Mouse (Mus musculus): ENCODE results near the gene Ifitm6. TPM values are rescaled to one million over a fixed set of nuclear protein-coding genes. Genes with fewer than 3 reads are reported as not detected.

Gene Ifitm6
- 17.2 and 25.7 TPM in 2 replicates for polyA plus RNA-seq (2012; rRNA removed; ENCODE audit: low replicate concordance)

GRCm38 (mm10) chr7:141017824-141018223 lies at the start of gene Ifitm6:
Ifitm6 (minus strand) TSS chr7:141017924.

DNA sequence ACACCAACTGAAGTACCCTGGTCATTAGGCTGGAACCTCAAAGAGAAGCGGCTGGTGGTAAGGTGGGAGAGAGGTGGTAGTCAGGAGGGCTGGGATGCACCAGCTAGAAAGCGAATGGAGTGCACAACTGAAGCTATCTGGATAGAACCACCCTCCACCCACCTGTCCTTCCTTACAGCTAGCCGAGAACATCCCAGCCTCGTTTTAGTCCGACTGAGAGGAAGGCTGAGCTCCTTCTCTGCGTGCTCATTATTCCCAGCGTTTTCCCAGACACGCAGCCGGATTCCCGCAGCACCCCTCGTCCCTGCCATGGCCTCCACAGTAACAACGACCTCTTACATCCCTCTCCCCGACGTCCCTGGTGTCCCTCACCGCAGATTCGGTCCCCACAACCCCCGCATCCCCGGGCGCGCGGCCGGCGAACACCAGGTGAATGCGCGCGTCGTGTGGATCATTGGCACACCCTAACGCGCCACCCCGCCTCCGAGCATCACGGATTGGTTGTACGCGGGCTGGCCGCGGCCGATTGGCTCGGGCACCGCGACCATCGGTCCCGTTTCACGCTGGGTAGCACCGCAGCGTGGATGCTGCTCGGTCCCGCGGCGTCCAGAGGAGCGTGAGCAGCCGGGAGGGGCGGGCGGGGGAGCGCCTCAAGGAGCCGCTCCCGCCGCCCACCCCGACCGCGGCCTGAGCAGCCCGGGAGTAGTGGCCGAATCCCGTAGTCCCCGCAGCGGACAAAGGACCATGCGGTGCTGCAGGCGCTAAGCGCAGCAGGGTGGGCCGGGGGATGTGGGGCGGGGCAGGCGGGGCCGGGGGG lies 42.9 kb upstream of the Ifitm6 start, which contains the start of gene B4galnt4:
TSS of gene B4galnt4 (plus strand) at position 679 of the 817 bp plus-strand sequence.

DNA sequence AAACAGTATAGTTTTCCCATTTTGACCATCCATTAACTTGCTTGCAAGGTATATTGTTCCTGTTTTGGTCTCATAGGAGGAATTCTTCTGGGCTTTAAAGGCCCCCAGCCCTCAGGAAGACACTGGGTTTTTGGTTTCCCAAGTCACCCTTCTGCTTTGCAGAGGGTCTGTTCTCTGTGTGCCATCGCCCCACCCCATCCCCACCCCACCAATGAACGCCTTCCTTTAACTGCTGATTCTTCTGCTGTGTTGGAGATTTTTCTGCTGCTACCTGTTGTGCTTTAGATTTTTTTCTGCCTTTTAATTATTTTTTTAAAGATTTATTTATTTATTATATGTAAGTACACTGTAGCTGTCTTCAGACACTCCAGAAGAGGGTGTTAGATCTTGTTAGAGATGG lies 11.1 kb upstream of the Ifitm6 start, which contains the start of gene Gm17387:
TSS of gene Gm17387 (plus strand) at position 301 of the 400 bp plus-strand sequence.

GRCm38 (mm10) chr7:141010593-141010992 lies 7.1 kb downstream of the Ifitm6 start, which contains the start of gene Ifitm3:
Ifitm3 (minus strand) TSS chr7:141010770.

GRCm38 (mm10) chr7:140966921-140967320 lies 50.8 kb downstream of the Ifitm6 start, which contains the start of gene Ifitm1:
Ifitm1 (plus strand) TSS chr7:140967221.

Other genes starting within 250 kb of the Ifitm6 start
- gene Syce1, start 230.1 kb downstream of the Ifitm6 start, polyA plus RNA-seq (2012; rRNA removed; ENCODE audit: low replicate concordance): 0.07 and 0.33 TPM in 2 replicates
- 0.15 TPM in 1 of 2 replicates, not detected in the other for gene Zfp941, start 195.7 kb downstream of the Ifitm6 start, polyA plus RNA-seq (2012; rRNA removed; ENCODE audit: low replicate concordance)
- gene Urah, start 182.9 kb downstream of the Ifitm6 start, polyA plus RNA-seq (2012; rRNA removed; ENCODE audit: low replicate concordance): 14.2 TPM in 1 of 2 replicates, not detected in the other
- gene Scgb1c1, start 172.4 kb downstream of the Ifitm6 start, polyA plus RNA-seq (2012; rRNA removed; ENCODE audit: low replicate concordance): not detected in 2 replicates
- gene Odf3, start 170.1 kb downstream of the Ifitm6 start, polyA plus RNA-seq (2012; rRNA removed; ENCODE audit: low replicate concordance): 0.11 TPM in 1 of 2 replicates, not detected in the other
- not detected in 2 replicates for gene Gm45785, start 161.6 kb downstream of the Ifitm6 start, polyA plus RNA-seq (2012; rRNA removed; ENCODE audit: low replicate concordance)
- gene Ric8a, start 161.0 kb downstream of the Ifitm6 start, polyA plus RNA-seq (2012; rRNA removed; ENCODE audit: low replicate concordance): 114 and 143 TPM in 2 replicates
- gene Bet1l, start 160.3 kb downstream of the Ifitm6 start, polyA plus RNA-seq (2012; rRNA removed; ENCODE audit: low replicate concordance): 37.8 and 39.1 TPM in 2 replicates
- gene Psmd13, start 136.0 kb downstream of the Ifitm6 start, polyA plus RNA-seq (2012; rRNA removed; ENCODE audit: low replicate concordance): 76.9 and 91.8 TPM in 2 replicates
- 30.7 and 38.8 TPM in 2 replicates for gene Sirt3, start 135.6 kb downstream of the Ifitm6 start, polyA plus RNA-seq (2012; rRNA removed; ENCODE audit: low replicate concordance)
- gene Cox8b, start 117.5 kb downstream of the Ifitm6 start, polyA plus RNA-seq (2012; rRNA removed; ENCODE audit: low replicate concordance): 147 and 450 TPM in 2 replicates
- gene Nlrp6, start 97.0 kb downstream of the Ifitm6 start, polyA plus RNA-seq (2012; rRNA removed; ENCODE audit: low replicate concordance): 0.87 TPM in 1 of 2 replicates, not detected in the other
- gene Pgghg, start 76.5 kb downstream of the Ifitm6 start, polyA plus RNA-seq (2012; rRNA removed; ENCODE audit: low replicate concordance): 55.4 and 73.1 TPM in 2 replicates
- 2.9 and 7.4 TPM in 2 replicates for gene Ifitm5, start 67.6 kb downstream of the Ifitm6 start, polyA plus RNA-seq (2012; rRNA removed; ENCODE audit: low replicate concordance)
- 0.78 TPM in 1 of 2 replicates, not detected in the other for gene Gm45717, start 62.0 kb downstream of the Ifitm6 start, polyA plus RNA-seq (2012; rRNA removed; ENCODE audit: low replicate concordance)
- gene Ifitm2, start 61.9 kb downstream of the Ifitm6 start, polyA plus RNA-seq (2012; rRNA removed; ENCODE audit: low replicate concordance): 1,434 and 1,895 TPM in 2 replicates
- 36.0 and 1,392 TPM in 2 replicates for gene Ifitm1, start 50.7 kb downstream of the Ifitm6 start, polyA plus RNA-seq (2012; rRNA removed; ENCODE audit: low replicate concordance)
- gene Ifitm3, start 7.2 kb downstream of the Ifitm6 start, polyA plus RNA-seq (2012; rRNA removed; ENCODE audit: low replicate concordance): 721 and 1,416 TPM in 2 replicates
- gene Gm17387, start 11.2 kb upstream of the Ifitm6 start, polyA plus RNA-seq (2012; rRNA removed; ENCODE audit: low replicate concordance): not detected in 2 replicates
- gene B4galnt4, start 43.2 kb upstream of the Ifitm6 start, polyA plus RNA-seq (2012; rRNA removed; ENCODE audit: low replicate concordance): 0.26 and 5.6 TPM in 2 replicates
- 1.7 and 14.7 TPM in 2 replicates for gene Pkp3, start 60.3 kb upstream of the Ifitm6 start, polyA plus RNA-seq (2012; rRNA removed; ENCODE audit: low replicate concordance)
- gene Sigirr, start 82.6 kb upstream of the Ifitm6 start, polyA plus RNA-seq (2012; rRNA removed; ENCODE audit: low replicate concordance): 21.2 and 25.3 TPM in 2 replicates
- 0.20 and 11.9 TPM in 2 replicates for gene Ano9, start 99.9 kb upstream of the Ifitm6 start, polyA plus RNA-seq (2012; rRNA removed; ENCODE audit: low replicate concordance)
- 44.6 and 49.3 TPM in 2 replicates for gene Ptdss2, start 104.5 kb upstream of the Ifitm6 start, polyA plus RNA-seq (2012; rRNA removed; ENCODE audit: low replicate concordance)
- 139 and 202 TPM in 2 replicates for gene Rnh1, start 154.9 kb upstream of the Ifitm6 start, polyA plus RNA-seq (2012; rRNA removed; ENCODE audit: low replicate concordance)
- 82.4 and 82.9 TPM in 2 replicates for gene Hras, start 176.1 kb upstream of the Ifitm6 start, polyA plus RNA-seq (2012; rRNA removed; ENCODE audit: low replicate concordance)
- 6.6 and 7.6 TPM in 2 replicates for gene Lrrc56, start 176.2 kb upstream of the Ifitm6 start, polyA plus RNA-seq (2012; rRNA removed; ENCODE audit: low replicate concordance)
- 0.26 and 3.7 TPM in 2 replicates for gene Lmntd2, start 196.2 kb upstream of the Ifitm6 start, polyA plus RNA-seq (2012; rRNA removed; ENCODE audit: low replicate concordance)
- 8.8 and 33.1 TPM in 2 replicates for gene Rassf7, start 197.9 kb upstream of the Ifitm6 start, polyA plus RNA-seq (2012; rRNA removed; ENCODE audit: low replicate concordance)
- gene Phrf1, start 210.9 kb upstream of the Ifitm6 start, polyA plus RNA-seq (2012; rRNA removed; ENCODE audit: low replicate concordance): 16.5 and 28.7 TPM in 2 replicates
- gene Irf7, start 248.6 kb upstream of the Ifitm6 start, polyA plus RNA-seq (2012; rRNA removed; ENCODE audit: low replicate concordance): 72.7 and 97.5 TPM in 2 replicates

Data from subcutaneous adipose tissue, adult 2 months (tissue).